Mouse (Mus musculus): ENCODE results near the gene Efcab6. TPM values are rescaled to one million over a fixed set of nuclear protein-coding genes. Genes with fewer than 3 reads are reported as not detected.
"Not testable (repeated sequence)": the region's sequence is repeated elsewhere in the genome, so short reads cannot be mapped to it uniquely, and the experiment has no call there.

Gene Efcab6
- 0.10 and 0.34 TPM in 2 replicates for polyA plus RNA-seq (2012; rRNA removed)

DNA sequence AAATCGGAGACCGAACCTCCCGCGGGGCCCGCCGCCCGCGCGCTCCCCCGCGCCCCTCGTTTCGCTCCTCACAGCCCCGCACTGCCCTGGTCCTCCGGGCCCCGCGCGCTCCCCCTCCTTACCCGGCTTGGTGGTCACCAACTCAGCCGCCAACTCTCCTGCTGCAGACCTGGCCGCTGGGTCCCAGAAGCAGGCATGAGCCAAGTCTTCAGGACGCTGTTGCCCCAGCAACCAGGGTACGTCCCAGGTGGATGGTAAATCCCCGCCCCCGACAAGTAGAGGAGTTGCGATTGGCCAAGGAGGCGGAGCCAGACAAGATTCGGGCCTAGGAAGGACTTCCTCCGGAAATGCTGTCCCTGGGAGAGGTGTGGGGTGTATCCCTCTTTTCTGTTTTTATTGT lies at the start of gene Efcab6:
Efcab6 (minus strand) TSS at position 240 of the 400 bp plus-strand sequence.
- WGBS = 4% methylated on average over 24 of the region's 29 CpGs
- DNase-seq = no peak
- no peak for TF ChIP-seq CTCF (conservative IDR thresholded peaks at IDR 0.05; ENCODE audit: insufficient read depth, insufficient read length, low read depth, low read length)
- no peak for TF ChIP-seq POLR2A (IDR thresholded peaks at IDR 0.05; ENCODE audit: low read depth, low read length)
- Histone ChIP-seq H3K36me3 (ENCODE audit: control insufficient read depth, insufficient read depth, low read length) (no peaks in the 10 kb centered on the region), H3K27me3 (replicated peaks; ENCODE audit: control insufficient read depth, insufficient read depth, low read length) (no peaks in the 10 kb centered on the region), H3K4me3 (ENCODE audit: insufficient read depth, low read depth, low read length) (no peak within 1 kb of the TSS), H3K4me1 (ENCODE audit: control insufficient read depth, insufficient read depth, low read length) (no peaks in the 10 kb centered on the region), H3K27ac (ENCODE audit: insufficient read depth, low read depth, low read length) (no peak within 1 kb of the TSS)

DNA sequence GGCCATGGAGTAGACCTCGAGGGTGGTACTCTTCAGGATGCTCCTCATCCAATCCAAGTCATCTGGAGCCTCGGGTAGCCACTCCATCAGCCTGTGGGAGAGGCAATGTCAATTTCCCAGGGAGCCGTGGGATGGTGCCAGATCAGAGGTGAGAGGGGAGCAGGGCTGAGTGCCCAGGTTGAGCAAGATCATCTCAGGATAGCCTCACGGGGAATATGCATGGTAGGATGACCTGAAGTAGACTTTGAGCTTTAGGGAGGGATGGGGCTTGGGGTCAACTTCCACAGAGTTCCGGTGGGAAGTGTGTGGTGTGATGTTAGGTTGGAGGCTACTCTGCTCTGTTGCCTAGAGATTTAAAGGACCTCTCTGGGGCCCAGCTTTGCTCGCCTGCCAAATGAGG lies 48.7 kb upstream of the Efcab6 start:
- H3K27me3 ChIP-seq (replicated peaks; ENCODE audit: control insufficient read depth, insufficient read depth, low read length) = no peaks in the 10 kb centered on the region
- WGBS = 57% methylated on average over 6 of the region's 6 CpGs
- TF ChIP-seq CTCF (conservative IDR thresholded peaks at IDR 0.05; ENCODE audit: insufficient read depth, insufficient read length, low read depth, low read length) (no peak), POLR2A (IDR thresholded peaks at IDR 0.05; ENCODE audit: low read depth, low read length) (no peak)
- H3K4me3 ChIP-seq (ENCODE audit: insufficient read depth, low read depth, low read length) = no peak overlapping the region
- no peaks in the 10 kb centered on the region for H3K4me1 ChIP-seq (ENCODE audit: control insufficient read depth, insufficient read depth, low read length)
- H3K27ac ChIP-seq (ENCODE audit: insufficient read depth, low read depth, low read length) = no peak overlapping the region
- no peaks in the 10 kb centered on the region for H3K36me3 ChIP-seq (ENCODE audit: control insufficient read depth, insufficient read depth, low read length)
- DNase-seq = no peak

DNA sequence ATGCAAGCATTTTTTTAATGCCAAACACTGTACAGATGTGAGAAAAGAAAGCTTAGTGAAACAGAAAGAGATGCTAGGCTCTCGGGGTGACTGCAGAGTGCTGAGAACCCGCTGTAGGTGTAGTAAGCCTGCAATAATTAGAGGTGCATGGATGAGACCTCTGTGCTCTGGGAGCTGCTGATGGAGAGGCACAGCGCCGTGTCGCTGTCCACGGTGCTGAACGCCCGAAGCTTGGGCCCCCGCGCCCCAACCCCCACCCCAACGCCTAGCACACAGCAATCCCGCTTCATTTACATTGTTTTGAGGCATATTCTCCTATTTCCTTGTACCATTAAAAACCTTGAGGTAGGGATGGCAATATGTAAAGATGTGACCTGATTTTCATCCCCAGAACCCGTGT lies 43.7 kb upstream of the Efcab6 start:
- peaks cover 5% of the 10 kb centered on the region; the same call in 1 of the 2 replicates for H3K27me3 ChIP-seq (replicated peaks; ENCODE audit: control insufficient read depth, insufficient read depth, low read length)
- no peaks in the 10 kb centered on the region for H3K36me3 ChIP-seq (ENCODE audit: control insufficient read depth, insufficient read depth, low read length)
- H3K4me1 ChIP-seq (ENCODE audit: control insufficient read depth, insufficient read depth, low read length) = no peaks in the 10 kb centered on the region
- 6% methylated on average over 13 of the region's 13 CpGs for WGBS
- no peak for DNase-seq
- TF ChIP-seq CTCF (conservative IDR thresholded peaks at IDR 0.05; ENCODE audit: insufficient read depth, insufficient read length, low read depth, low read length) (no peak), POLR2A (IDR thresholded peaks at IDR 0.05; ENCODE audit: low read depth, low read length) (no peak)
- H3K27ac ChIP-seq (ENCODE audit: insufficient read depth, low read depth, low read length) = no peak overlapping the region
- H3K4me3 ChIP-seq (ENCODE audit: insufficient read depth, low read depth, low read length) = no peak overlapping the region

DNA sequence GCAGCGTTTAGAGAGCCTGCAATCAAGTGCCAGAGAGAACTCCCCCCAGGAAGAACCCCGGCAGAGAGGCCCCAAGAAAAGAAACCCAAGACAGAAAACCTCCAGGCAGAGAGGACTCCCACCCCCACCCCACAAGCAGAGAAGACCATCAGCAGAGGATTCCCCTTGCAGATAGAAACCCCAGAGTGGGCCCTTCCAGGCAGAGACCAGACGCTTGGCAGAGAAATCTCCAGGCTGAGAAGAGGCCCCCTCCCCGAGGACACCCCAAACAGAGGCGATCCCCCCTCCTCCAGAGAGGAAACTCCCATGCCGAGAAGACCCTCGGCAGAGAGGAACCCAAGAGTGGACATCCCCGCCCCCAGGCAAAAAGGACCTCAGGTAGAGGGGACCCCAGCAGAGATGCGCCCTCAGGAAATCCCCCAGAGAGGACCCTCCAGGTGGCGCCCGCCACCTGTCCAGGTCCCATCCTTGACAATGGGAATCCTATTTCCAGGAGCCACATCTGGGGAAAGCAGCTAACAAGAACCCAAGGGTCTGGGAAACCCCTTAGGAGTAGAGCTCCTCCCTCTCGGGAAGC lies 40.8 kb upstream of the Efcab6 start:
- Histone ChIP-seq H3K27me3 (replicated peaks; ENCODE audit: control insufficient read depth, insufficient read depth, low read length) (peaks cover 5% of the 10 kb centered on the region; the same call in 1 of the 2 replicates), H3K27ac (ENCODE audit: insufficient read depth, low read depth, low read length) (no peak overlapping the region), H3K4me1 (ENCODE audit: control insufficient read depth, insufficient read depth, low read length) (no peaks in the 10 kb centered on the region), H3K4me3 (ENCODE audit: insufficient read depth, low read depth, low read length) (no peak overlapping the region), H3K36me3 (ENCODE audit: control insufficient read depth, insufficient read depth, low read length) (no peaks in the 10 kb centered on the region)
- DNase-seq = no peak
- TF ChIP-seq POLR2A (IDR thresholded peaks at IDR 0.05; ENCODE audit: low read depth, low read length) = no peak
- no peak for TF ChIP-seq CTCF (conservative IDR thresholded peaks at IDR 0.05; ENCODE audit: insufficient read depth, insufficient read length, low read depth, low read length)
- WGBS = 8% methylated on average over 12 of the region's 12 CpGs

DNA sequence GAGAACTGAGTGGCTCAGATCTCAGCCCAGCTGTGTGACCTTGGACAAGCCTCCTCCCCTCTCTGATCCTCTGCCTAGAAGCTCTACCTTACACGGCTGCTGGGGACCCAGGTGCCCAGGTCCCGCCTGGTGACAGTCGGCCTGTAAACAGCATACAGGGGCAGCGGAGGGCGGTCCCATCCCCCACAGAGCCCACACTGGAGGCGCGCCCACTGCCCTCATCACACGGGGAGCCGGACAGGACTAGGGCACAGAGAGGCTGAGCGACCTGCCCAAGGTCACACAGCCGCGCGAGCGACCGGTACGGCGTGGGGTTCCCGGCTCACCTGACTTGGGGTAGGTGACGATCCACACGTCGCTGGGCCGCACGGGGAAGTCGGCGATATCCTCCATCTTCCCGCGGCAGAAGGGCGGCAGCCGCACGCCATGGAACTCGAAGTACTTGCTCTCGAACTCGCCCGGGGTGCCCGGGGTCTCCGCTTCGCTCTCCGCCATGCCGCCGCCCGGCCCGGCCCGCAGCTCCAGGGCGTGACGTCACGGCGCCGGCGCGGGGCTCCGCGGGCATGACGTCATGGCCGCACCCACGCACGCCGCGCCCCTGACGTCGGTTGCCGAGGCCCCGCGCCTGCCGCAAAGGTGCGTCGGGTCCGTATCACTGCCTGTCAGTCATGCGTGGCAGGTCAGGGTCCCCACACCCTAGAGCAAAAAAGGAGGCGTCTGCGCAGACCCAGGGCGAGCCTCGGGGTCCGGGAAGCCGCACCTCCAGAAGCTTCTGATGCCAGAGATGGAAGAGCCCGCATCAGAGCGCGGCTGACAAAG lies 40.1 kb upstream of the Efcab6 start, which contains the start of gene Sult4a1:
Sult4a1 (minus strand) TSS at position 650 of the 819 bp plus-strand sequence.
- DNase-seq = no peak
- 2% methylated on average over 77 of the region's 77 CpGs for WGBS
- peak within 1 kb of the TSS; percentile 2; the same call in 1 of the 2 replicates for H3K4me3 ChIP-seq (ENCODE audit: insufficient read depth, low read depth, low read length)
- TF ChIP-seq POLR2A (IDR thresholded peaks at IDR 0.05; ENCODE audit: low read depth, low read length) (no peak), CTCF (conservative IDR thresholded peaks at IDR 0.05; ENCODE audit: insufficient read depth, insufficient read length, low read depth, low read length) (no peak)
- no peak within 1 kb of the TSS for H3K27ac ChIP-seq (ENCODE audit: insufficient read depth, low read depth, low read length)
- no peaks in the 10 kb centered on the region for H3K36me3 ChIP-seq (ENCODE audit: control insufficient read depth, insufficient read depth, low read length)
- H3K27me3 ChIP-seq (replicated peaks; ENCODE audit: control insufficient read depth, insufficient read depth, low read length) = peaks cover 5% of the 10 kb centered on the region; the same call in 1 of the 2 replicates
- H3K4me1 ChIP-seq (ENCODE audit: control insufficient read depth, insufficient read depth, low read length) = no peaks in the 10 kb centered on the region

DNA sequence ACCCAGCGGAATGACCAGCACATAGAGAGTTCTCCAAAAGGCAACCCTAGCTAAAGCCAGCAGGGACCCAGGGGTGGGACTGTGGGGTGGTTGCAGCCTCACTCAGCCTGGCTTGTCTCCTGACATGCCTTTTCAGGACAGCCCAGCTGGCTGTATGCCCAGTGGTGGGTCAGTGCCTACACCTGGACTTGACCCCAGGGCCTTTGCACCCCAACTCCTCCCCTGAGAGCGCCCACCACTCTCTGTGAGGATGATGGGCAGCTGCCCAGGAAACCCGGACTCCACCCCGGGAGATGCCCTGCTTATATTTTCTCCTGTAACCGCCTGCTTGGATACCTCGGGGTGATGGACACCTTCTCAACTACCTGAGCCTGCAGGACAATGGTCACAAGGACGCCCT lies 39.4 kb upstream of the Efcab6 start:
- no peaks in the 10 kb centered on the region for H3K36me3 ChIP-seq (ENCODE audit: control insufficient read depth, insufficient read depth, low read length)
- H3K27me3 ChIP-seq (replicated peaks; ENCODE audit: control insufficient read depth, insufficient read depth, low read length) = peaks cover 5% of the 10 kb centered on the region; the same call in 1 of the 2 replicates
- H3K4me1 ChIP-seq (ENCODE audit: control insufficient read depth, insufficient read depth, low read length) = no peaks in the 10 kb centered on the region
- H3K4me3 ChIP-seq (ENCODE audit: insufficient read depth, low read depth, low read length) = no peak overlapping the region
- no peak for TF ChIP-seq CTCF (conservative IDR thresholded peaks at IDR 0.05; ENCODE audit: insufficient read depth, insufficient read length, low read depth, low read length)
- no peak for TF ChIP-seq POLR2A (IDR thresholded peaks at IDR 0.05; ENCODE audit: low read depth, low read length)
- no peak overlapping the region for H3K27ac ChIP-seq (ENCODE audit: insufficient read depth, low read depth, low read length)
- 76% methylated on average over 7 of the region's 7 CpGs for WGBS
- DNase-seq = no peak

DNA sequence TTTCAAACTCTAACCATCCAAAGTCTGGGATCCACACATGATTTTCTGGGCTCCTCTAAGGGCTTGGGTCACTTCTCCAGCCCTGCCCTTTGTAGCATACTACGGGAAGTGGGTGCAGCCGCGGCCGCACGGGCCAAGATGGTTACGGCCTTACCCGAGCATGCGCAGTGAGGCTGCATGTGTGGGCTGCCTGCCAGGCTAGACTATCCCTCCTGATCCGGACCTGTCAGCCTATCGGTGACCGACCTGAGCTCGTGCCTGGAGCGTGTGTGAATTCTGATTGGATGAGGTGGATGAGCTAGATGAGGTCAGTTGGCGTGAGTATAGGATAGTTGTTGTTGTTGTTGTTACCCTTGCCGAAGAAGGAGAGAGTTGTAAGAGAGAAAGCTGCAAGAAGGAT lies 32.4 kb upstream of the Efcab6 start:
- 81% methylated on average over 15 of the region's 15 CpGs for WGBS
- not testable (repeated sequence) for H3K4me1 ChIP-seq (ENCODE audit: control insufficient read depth, insufficient read depth, low read length); H3K27ac ChIP-seq (ENCODE audit: insufficient read depth, low read depth, low read length); H3K36me3 ChIP-seq (ENCODE audit: control insufficient read depth, insufficient read depth, low read length); DNase-seq; H3K27me3 ChIP-seq (replicated peaks; ENCODE audit: control insufficient read depth, insufficient read depth, low read length); H3K4me3 ChIP-seq (ENCODE audit: insufficient read depth, low read depth, low read length)

All from kidney, adult 2 months (tissue).